Mouse (Mus musculus) neural tube, embryonic 13.5 days (tissue): ENCODE measurements at regions not wholly inside any gene's neighbourhood (a gene's known extent, or its start where the extent isn't known, plus 50 kb on each side); places are given as distances from the start of the nearest gene placed in this dataset.

Experiments
- ATAC-seq: fragments of 200-750 bp; cut with Nextera tagmentation; 2 replicates; pipeline ENCODE4 v1.8.0; 2017; ENCODE audit warnings: low read depth, mild to moderate bottlenecking, moderate TSS enrichment, moderate library complexity
- H3K27ac ChIP-seq: fragments of 300-500 bp; sonication (generic); replicated peaks from 2 replicates; pipeline ENCODE4 v1.5.1; 2015; ENCODE audit warnings: moderate library complexity, mild to moderate bottlenecking, inconsistent platforms
- H3K27me3 ChIP-seq: fragments of 300-500 bp; sonication (generic); 2 replicates; pipeline ENCODE4 v1.6.1; 2015; ENCODE audit warnings: mild to moderate bottlenecking, inconsistent platforms
- H3K36me3 ChIP-seq: fragments of 300-500 bp; sonication (generic); 2 replicates; pipeline ENCODE4 v1.6.1; 2015; ENCODE audit warnings: mild to moderate bottlenecking, inconsistent platforms
- H3K4me1 ChIP-seq: fragments of 300-500 bp; sonication (generic); replicated peaks from 2 replicates; pipeline ENCODE4 v1.6.1; 2015; ENCODE audit warnings: inconsistent platforms
- H3K4me2 ChIP-seq: fragments of 300-500 bp; sonication (generic); 2 replicates; pipeline ENCODE4 v1.6.1; 2015; ENCODE audit warnings: inconsistent platforms, mild to moderate bottlenecking, moderate library complexity
- H3K4me3 ChIP-seq: fragments of 300-500 bp; sonication (generic); 2 replicates; pipeline ENCODE4 v1.5.1; 2015; ENCODE audit warnings: mild to moderate bottlenecking, inconsistent platforms
- H3K9ac ChIP-seq: fragments of 300-500 bp; sonication (generic); 2 replicates; pipeline ENCODE4 v1.6.1; 2015; ENCODE audit warnings: moderate library complexity, mild to moderate bottlenecking, inconsistent platforms
- H3K9me3 ChIP-seq: fragments of 300-500 bp; sonication (generic); 2 replicates; pipeline ENCODE4 v1.6.1; 2016; ENCODE audit warnings: inconsistent platforms
- WGBS: fragments of 180-500 bp; shearing (Covaris S2); methylation state at CpG from one replicate; pipeline ENCODE4 v1.1.7; 2015; 5-methylcytosine and 5-hydroxymethylcytosine counted together

- no peaks in the 10 kb centered on the region for H3K9me3 ChIP-seq
- H3K27me3 ChIP-seq, result no peaks in the 10 kb centered on the region
- no peak overlapping the region for H3K4me3 ChIP-seq
- no peaks in the 10 kb centered on the region for H3K36me3 ChIP-seq
- no peak overlapping the region for H3K4me2 ChIP-seq
- peak overlapping the region; percentile 76 for H3K27ac ChIP-seq
- H3K9ac ChIP-seq, result no peak overlapping the region
- peaks cover 27% of the 10 kb centered on the region for H3K4me1 ChIP-seq
- 43% methylated on average over 8 of the region's 8 CpGs for WGBS
- ATAC-seq, result no peak
Measured at GRCm38 (mm10) chr5:149909971-149910370, 108.5 kb upstream of the Rxfp2 start.

GRCm38 (mm10) chr5:149911968-149912367 is 106.5 kb upstream of the Rxfp2 start:
- no peak for ATAC-seq

GRCm38 (mm10) chr5:149915761-149916160 is 102.7 kb upstream of the Rxfp2 start:
- no peak overlapping the region for H3K9ac ChIP-seq
- H3K4me3 ChIP-seq, result no peak overlapping the region
- H3K27me3 ChIP-seq, result no peaks in the 10 kb centered on the region
- H3K27ac ChIP-seq, result no peak overlapping the region
- H3K36me3 ChIP-seq, result no peaks in the 10 kb centered on the region
- no peak overlapping the region for H3K4me2 ChIP-seq
- H3K9me3 ChIP-seq, result no peaks in the 10 kb centered on the region
- no peak for ATAC-seq
- H3K4me1 ChIP-seq, result peaks cover 7% of the 10 kb centered on the region

More at GRCm38 (mm10) chr5:149911968-149912367, 106.5 kb upstream of the Rxfp2 start:
- H3K27ac ChIP-seq, result no peak overlapping the region
- H3K9ac ChIP-seq, result no peak overlapping the region
- H3K4me2 ChIP-seq, result no peak overlapping the region
- 88% methylated on average over 8 of the region's 8 CpGs for WGBS
- no peak overlapping the region for H3K4me3 ChIP-seq
- H3K36me3 ChIP-seq, result no peaks in the 10 kb centered on the region
- peaks cover 27% of the 10 kb centered on the region for H3K4me1 ChIP-seq
- no peaks in the 10 kb centered on the region for H3K27me3 ChIP-seq
- H3K9me3 ChIP-seq, result no peaks in the 10 kb centered on the region

- ATAC-seq, result no peak
- WGBS, result 30% methylated on average over 3 of the region's 3 CpGs
- Histone ChIP-seq H3K4me1 (peaks cover 7% of the 10 kb centered on the region), H3K36me3 (no peaks in the 10 kb centered on the region), H3K9ac (no peak overlapping the region), H3K4me2 (no peak overlapping the region), H3K9me3 (no peaks in the 10 kb centered on the region), H3K27ac (no peak overlapping the region), H3K27me3 (no peaks in the 10 kb centered on the region), H3K4me3 (no peak overlapping the region)
Measured at GRCm38 (mm10) chr5:149917374-149917773, 101.1 kb upstream of the Rxfp2 start.

GRCm38 (mm10) chr5:149919097-149919496 is 99.4 kb upstream of the Rxfp2 start:
- Histone ChIP-seq H3K27ac (no peak overlapping the region), H3K4me2 (no peak overlapping the region), H3K36me3 (no peaks in the 10 kb centered on the region), H3K27me3 (no peaks in the 10 kb centered on the region), H3K4me3 (no peak overlapping the region), H3K9ac (no peak overlapping the region), H3K4me1 (peaks cover 7% of the 10 kb centered on the region), H3K9me3 (no peaks in the 10 kb centered on the region)
- no peak for ATAC-seq
- 36% methylated on average over 4 of the region's 4 CpGs for WGBS

GRCm38 (mm10) chr5:149920326-149920725 is 98.1 kb upstream of the Rxfp2 start:
- Histone ChIP-seq H3K4me3 (no peak overlapping the region), H3K36me3 (no peaks in the 10 kb centered on the region), H3K27ac (no peak overlapping the region), H3K9ac (no peak overlapping the region), H3K4me2 (no peak overlapping the region), H3K4me1 (peaks cover 7% of the 10 kb centered on the region), H3K27me3 (no peaks in the 10 kb centered on the region), H3K9me3 (no peaks in the 10 kb centered on the region)
- 94% methylated on average over 4 of the region's 4 CpGs for WGBS
- ATAC-seq, result no peak

GRCm38 (mm10) chr5:149924501-149924900 is 94.0 kb upstream of the Rxfp2 start:
- Histone ChIP-seq H3K4me2 (no peak overlapping the region), H3K27ac (no peak overlapping the region), H3K9ac (no peak overlapping the region), H3K4me3 (no peak overlapping the region), H3K9me3 (no peaks in the 10 kb centered on the region), H3K27me3 (no peaks in the 10 kb centered on the region), H3K36me3 (no peaks in the 10 kb centered on the region), H3K4me1 (no peaks in the 10 kb centered on the region)
- WGBS, result 88% methylated on average over 10 of the region's 10 CpGs
- ATAC-seq, result no peak

GRCm38 (mm10) chr5:149926786-149927185 is 91.7 kb upstream of the Rxfp2 start:
- H3K36me3 ChIP-seq, result no peaks in the 10 kb centered on the region
- H3K27ac ChIP-seq, result no peak overlapping the region
- no peak overlapping the region for H3K4me3 ChIP-seq
- 89% methylated on average over 2 of the region's 2 CpGs for WGBS
- no peak overlapping the region for H3K4me2 ChIP-seq
- no peaks in the 10 kb centered on the region for H3K9me3 ChIP-seq
- ATAC-seq, result no peak
- H3K4me1 ChIP-seq, result peaks cover 9% of the 10 kb centered on the region
- H3K9ac ChIP-seq, result no peak overlapping the region
- no peaks in the 10 kb centered on the region for H3K27me3 ChIP-seq

GRCm38 (mm10) chr5:149931574-149932161 is 86.8 kb upstream of the Rxfp2 start:
- 28% methylated on average over 9 of the region's 9 CpGs for WGBS
- no peaks in the 10 kb centered on the region for H3K36me3 ChIP-seq
- H3K9me3 ChIP-seq, result no peaks in the 10 kb centered on the region
- H3K27ac ChIP-seq, result peak overlapping the region; percentile 52
- H3K9ac ChIP-seq, result no peak overlapping the region
- no peaks in the 10 kb centered on the region for H3K27me3 ChIP-seq
- no peak overlapping the region for H3K4me3 ChIP-seq
- peaks cover 22% of the 10 kb centered on the region for H3K4me1 ChIP-seq
- H3K4me2 ChIP-seq, result no peak overlapping the region
- peak; percentile 63 for ATAC-seq

GRCm38 (mm10) chr5:149932220-149932619 is 86.3 kb upstream of the Rxfp2 start:
- H3K9me3 ChIP-seq, result no peaks in the 10 kb centered on the region
- peak overlapping the region; percentile 52 for H3K27ac ChIP-seq
- peak; percentile 50; the same call in 1 of the 2 replicates for ATAC-seq
- H3K9ac ChIP-seq, result no peak overlapping the region
- no peaks in the 10 kb centered on the region for H3K36me3 ChIP-seq
- H3K4me2 ChIP-seq, result 0 out of 2 replicates have a peak overlapping the region, but pooled peaks have one; percentile 3
- H3K27me3 ChIP-seq, result no peaks in the 10 kb centered on the region
- 20% methylated on average over 4 of the region's 4 CpGs for WGBS
- no peak overlapping the region for H3K4me3 ChIP-seq
- peaks cover 22% of the 10 kb centered on the region for H3K4me1 ChIP-seq

GRCm38 (mm10) chr5:149945651-149946050 is 72.8 kb upstream of the Rxfp2 start:
- Histone ChIP-seq H3K9ac (no peak overlapping the region), H3K9me3 (no peaks in the 10 kb centered on the region), H3K4me2 (no peak overlapping the region), H3K27me3 (no peaks in the 10 kb centered on the region), H3K4me1 (no peaks in the 10 kb centered on the region), H3K27ac (no peak overlapping the region), H3K36me3 (no peaks in the 10 kb centered on the region), H3K4me3 (no peak overlapping the region)
- no peak for ATAC-seq

- 81% methylated on average over 2 of the region's 2 CpGs for WGBS
- no peaks in the 10 kb centered on the region for H3K36me3 ChIP-seq
Measured at GRCm38 (mm10) chr5:149947491-149947890, 71.0 kb upstream of the Rxfp2 start.

GRCm38 (mm10) chr5:149956931-149957330 is 61.5 kb upstream of the Rxfp2 start:
- Histone ChIP-seq H3K9ac (no peak overlapping the region), H3K4me1 (no peaks in the 10 kb centered on the region), H3K27me3 (no peaks in the 10 kb centered on the region), H3K27ac (no peak overlapping the region), H3K9me3 (no peaks in the 10 kb centered on the region), H3K4me2 (no peak overlapping the region), H3K36me3 (no peaks in the 10 kb centered on the region), H3K4me3 (no peak overlapping the region)
- ATAC-seq, result no peak
- WGBS, result 75% methylated on average over 4 of the region's 4 CpGs

More at GRCm38 (mm10) chr5:149947491-149947890, 71.0 kb upstream of the Rxfp2 start:
- no peaks in the 10 kb centered on the region for H3K4me1 ChIP-seq
- H3K4me3 ChIP-seq, result no peak overlapping the region
- H3K4me2 ChIP-seq, result no peak overlapping the region
- H3K9ac ChIP-seq, result no peak overlapping the region
- H3K27me3 ChIP-seq, result no peaks in the 10 kb centered on the region
- H3K27ac ChIP-seq, result no peak overlapping the region
- ATAC-seq, result no peak
- no peaks in the 10 kb centered on the region for H3K9me3 ChIP-seq
